Mouse (Mus musculus): Measurements from ENCODE around the gene Evx1. TPM values are rescaled to one million over a fixed set of nuclear protein-coding genes. Genes with fewer than 3 reads are reported as not detected.
A peak's percentile ranks its signal among the peaks of the same experiment; 100 is the strongest.

The Evx1 gene
- polyA plus RNA-seq, 1 experiment: 3.7 TPM

DNA sequence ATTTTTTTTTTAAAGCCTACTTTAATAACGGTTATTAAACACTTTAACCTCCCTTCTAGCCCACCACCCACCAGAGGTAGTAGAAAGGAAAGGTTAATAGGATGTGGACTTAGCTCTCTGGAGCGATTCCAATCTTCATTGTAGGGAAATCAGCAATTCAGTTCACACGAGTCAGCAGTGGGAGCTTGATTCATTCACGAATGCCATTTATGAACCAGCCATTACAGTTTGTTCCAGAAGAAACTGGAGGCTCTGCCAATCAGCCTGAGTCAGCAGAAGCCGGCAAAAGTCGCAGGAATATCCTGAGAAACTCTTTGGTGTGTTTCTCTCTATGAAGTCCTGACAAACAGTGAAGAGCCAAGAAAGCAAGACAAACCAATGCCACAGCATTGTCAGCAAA is 18.7 kb upstream of the Evx1 start:
- DNase-seq (ENCODE audit: low read depth): no peak
- no peak for TF ChIP-seq CTCF (IDR thresholded peaks at IDR 0.05; ENCODE audit: borderline replicate concordance, extremely low read depth, insufficient read depth, insufficient read length)
- no peak for TF ChIP-seq POLR2A (IDR thresholded peaks at IDR 0.05; ENCODE audit: borderline replicate concordance, extremely low read depth, insufficient read depth, insufficient read length, poor library complexity, severe bottlenecking)

DNA sequence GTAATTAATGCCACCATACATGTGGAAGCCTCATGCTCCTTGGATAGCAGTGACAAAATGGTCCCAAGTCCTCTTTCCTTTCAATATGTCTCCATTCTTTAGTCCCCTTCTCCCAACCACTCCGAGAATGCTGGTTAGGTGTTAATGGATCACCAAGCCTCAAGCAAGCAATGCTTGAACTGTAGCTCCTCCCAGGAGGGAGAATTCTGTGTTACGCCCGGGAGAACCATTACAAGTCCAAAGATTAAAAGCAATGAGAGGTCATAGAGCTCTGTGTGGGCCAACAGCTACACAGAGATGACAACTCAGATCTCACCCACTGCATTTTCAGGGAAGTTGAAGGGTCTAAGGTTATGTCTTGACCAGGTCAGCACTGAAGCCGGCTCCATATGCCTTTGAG is 14.8 kb upstream of the Evx1 start:
- no peak for DNase-seq (ENCODE audit: low read depth)
- TF ChIP-seq CTCF (IDR thresholded peaks at IDR 0.05; ENCODE audit: borderline replicate concordance, extremely low read depth, insufficient read depth, insufficient read length): no peak
- no peak for TF ChIP-seq POLR2A (IDR thresholded peaks at IDR 0.05; ENCODE audit: borderline replicate concordance, extremely low read depth, insufficient read depth, insufficient read length, poor library complexity, severe bottlenecking)

DNA sequence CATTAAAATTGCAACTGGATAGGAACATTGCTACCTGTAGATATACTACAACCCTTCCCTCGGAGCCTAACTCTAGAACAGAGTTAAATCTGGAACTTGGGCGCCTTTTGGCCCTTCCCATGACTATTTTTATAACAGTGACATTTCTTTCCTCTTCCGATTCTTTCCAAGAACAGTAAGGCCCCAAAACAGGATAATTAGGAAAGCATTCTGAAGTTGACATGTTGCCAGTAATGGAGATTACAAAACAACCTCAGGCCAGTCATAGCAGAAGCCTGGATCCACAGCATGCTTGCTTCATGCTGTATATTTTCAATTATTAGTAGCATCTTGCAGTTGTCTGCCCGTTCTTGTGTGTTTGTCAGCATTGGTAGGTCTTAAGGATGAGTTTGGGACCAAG is 12.5 kb upstream of the Evx1 start:
- TF ChIP-seq POLR2A (IDR thresholded peaks at IDR 0.05; ENCODE audit: borderline replicate concordance, extremely low read depth, insufficient read depth, insufficient read length, poor library complexity, severe bottlenecking): no peak
- DNase-seq (ENCODE audit: low read depth): no peak

DNA sequence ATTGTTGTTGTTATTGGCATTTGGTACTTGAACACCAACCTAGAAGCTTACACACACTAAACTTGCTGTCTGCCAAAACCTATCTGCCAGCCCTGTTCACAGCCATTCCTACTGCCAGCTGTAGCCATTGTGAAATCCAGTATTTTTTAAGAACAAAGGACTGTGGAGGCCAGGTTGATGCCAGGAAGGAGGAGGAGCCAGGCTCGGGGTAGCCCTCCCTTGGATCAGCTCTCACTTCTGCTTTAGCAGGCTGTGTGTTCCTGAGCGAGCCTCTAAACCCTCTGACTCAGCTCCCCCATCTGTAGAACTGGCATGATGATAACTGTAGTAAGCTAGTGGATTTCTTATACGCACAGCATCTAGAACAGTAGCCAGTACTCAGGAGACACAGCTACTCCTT is 9.9 kb upstream of the Evx1 start:
- peak; percentile 22 for DNase-seq (ENCODE audit: low read depth)
- no peak for TF ChIP-seq CTCF (IDR thresholded peaks at IDR 0.05; ENCODE audit: borderline replicate concordance, extremely low read depth, insufficient read depth, insufficient read length)
- TF ChIP-seq POLR2A (IDR thresholded peaks at IDR 0.05; ENCODE audit: borderline replicate concordance, extremely low read depth, insufficient read depth, insufficient read length, poor library complexity, severe bottlenecking): no peak

DNA sequence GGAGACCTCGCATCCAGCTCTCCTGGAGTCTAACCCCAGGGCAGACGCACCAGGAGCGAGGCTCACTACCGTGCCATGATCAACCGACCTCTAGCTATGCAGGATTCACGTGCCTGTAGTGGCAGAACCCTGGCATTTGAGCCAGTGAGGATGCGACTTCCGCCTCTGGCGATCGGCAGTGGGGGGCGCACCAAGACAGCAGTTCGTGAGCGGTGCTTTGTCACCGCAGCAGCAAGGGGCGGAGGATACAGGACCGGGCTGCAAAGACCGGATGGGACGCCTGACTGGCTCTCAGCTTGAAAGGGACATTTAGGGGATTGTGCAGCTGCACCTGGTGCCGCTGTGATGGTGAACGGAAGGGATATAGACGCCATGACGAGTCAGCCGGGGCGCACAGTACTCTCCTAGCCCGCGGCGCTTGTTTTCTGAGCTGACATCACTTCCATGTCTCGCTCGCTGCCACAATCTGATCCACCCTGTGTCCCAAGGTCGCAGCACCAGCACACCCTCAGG is 7.4 kb upstream of the Evx1 start:
- peak; percentile 70 for TF ChIP-seq CTCF (IDR thresholded peaks at IDR 0.05; ENCODE audit: borderline replicate concordance, extremely low read depth, insufficient read depth, insufficient read length)
- no peak for TF ChIP-seq POLR2A (IDR thresholded peaks at IDR 0.05; ENCODE audit: borderline replicate concordance, extremely low read depth, insufficient read depth, insufficient read length, poor library complexity, severe bottlenecking)

DNA sequence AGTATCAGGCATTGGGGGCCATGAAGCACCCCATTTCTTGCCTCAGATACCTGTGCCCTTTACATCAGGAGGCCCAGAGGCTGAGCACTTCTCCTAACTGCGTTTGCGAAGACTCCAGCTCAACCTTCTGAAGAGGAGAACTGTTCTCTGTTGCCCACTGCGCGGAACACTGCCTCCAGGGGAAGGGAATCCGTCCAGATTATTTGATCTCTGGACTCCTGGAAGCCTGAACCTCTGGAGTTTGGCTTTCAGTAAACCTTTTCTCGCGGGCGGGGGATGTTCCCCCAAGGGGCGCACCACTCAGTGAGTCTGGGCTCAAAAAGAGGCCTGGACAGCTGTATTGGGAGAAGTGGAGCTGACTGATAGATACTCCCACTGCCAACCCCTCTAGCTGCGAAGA is 3.5 kb upstream of the Evx1 start:
- DNase-seq (ENCODE audit: low read depth): no peak
- TF ChIP-seq CTCF (IDR thresholded peaks at IDR 0.05; ENCODE audit: borderline replicate concordance, extremely low read depth, insufficient read depth, insufficient read length) (no peak), POLR2A (IDR thresholded peaks at IDR 0.05; ENCODE audit: borderline replicate concordance, extremely low read depth, insufficient read depth, insufficient read length, poor library complexity, severe bottlenecking) (no peak)

More for the DNA sequence above, 7.4 kb upstream of the Evx1 start:
- peak; percentile 88 for DNase-seq (ENCODE audit: low read depth)

DNA sequence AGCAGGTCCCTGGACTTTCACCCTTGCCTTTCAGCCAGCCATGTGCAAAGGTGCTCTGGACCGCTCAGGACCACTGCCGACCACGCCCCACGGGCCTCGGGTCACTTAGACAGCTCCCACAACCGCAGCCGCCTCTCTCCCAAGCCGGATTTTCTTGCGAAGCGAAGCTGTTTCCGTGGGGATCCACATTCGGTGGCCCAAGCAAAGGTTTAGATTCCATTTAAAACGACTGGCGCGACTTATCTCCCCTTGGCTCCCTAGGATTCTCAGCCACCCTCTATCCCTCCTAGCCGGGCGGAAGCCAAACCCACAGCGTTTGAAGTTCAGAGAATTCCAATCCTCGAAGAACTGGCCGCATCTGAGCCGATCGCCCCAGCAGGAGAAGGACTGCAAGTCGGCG is 2.9 kb upstream of the Evx1 start:
- peak; percentile 43 for DNase-seq (ENCODE audit: low read depth)
- TF ChIP-seq POLR2A (IDR thresholded peaks at IDR 0.05; ENCODE audit: borderline replicate concordance, extremely low read depth, insufficient read depth, insufficient read length, poor library complexity, severe bottlenecking) (no peak), CTCF (IDR thresholded peaks at IDR 0.05; ENCODE audit: borderline replicate concordance, extremely low read depth, insufficient read depth, insufficient read length) (no peak)

DNA sequence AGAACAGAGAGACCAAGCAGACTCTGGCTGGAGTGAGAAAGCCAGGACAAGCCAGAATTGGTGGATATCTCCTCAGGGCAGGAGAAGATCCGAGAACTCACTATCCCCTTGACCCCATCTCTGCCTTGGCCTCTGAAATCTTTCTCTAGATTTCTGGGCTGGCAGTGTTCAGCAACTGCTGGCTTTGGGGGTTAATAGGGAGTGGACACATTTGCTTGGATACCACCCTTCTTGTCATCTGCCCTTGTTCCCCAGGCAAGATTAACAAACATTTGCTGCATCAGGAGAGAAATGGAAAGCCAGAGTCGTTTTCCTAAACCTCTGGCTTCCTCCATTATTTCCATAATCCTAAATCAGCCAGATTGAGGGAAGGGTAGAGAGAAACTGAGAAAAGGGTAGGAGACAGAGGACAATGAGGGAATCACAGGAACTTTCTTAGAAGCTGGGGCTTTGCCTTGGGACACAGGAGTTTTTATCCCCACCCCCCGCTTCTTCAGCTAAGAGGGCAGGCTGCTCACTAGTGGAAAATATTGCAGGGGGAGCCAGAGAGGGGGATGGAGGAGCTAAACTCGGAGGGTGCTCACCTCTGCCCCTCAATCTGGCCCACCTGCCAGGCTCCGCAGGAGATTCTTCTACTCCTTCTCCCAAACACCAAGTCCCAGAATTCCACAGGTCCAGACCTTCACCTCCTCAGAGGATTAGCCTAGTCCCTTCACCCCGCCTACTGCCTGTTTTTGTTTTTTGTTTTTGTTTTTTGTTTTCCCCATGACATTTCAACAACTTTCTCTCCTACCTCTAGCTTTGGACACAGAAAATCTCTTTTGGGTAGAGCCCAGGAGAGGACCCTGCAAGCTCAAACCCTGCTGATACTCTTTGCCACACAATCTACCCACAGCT is 1.4 kb upstream of the Evx1 start:
- TF ChIP-seq POLR2A (IDR thresholded peaks at IDR 0.05; ENCODE audit: borderline replicate concordance, extremely low read depth, insufficient read depth, insufficient read length, poor library complexity, severe bottlenecking): no peak
- no peak for TF ChIP-seq CTCF (IDR thresholded peaks at IDR 0.05; ENCODE audit: borderline replicate concordance, extremely low read depth, insufficient read depth, insufficient read length)
- no peak for DNase-seq (ENCODE audit: low read depth)

DNA sequence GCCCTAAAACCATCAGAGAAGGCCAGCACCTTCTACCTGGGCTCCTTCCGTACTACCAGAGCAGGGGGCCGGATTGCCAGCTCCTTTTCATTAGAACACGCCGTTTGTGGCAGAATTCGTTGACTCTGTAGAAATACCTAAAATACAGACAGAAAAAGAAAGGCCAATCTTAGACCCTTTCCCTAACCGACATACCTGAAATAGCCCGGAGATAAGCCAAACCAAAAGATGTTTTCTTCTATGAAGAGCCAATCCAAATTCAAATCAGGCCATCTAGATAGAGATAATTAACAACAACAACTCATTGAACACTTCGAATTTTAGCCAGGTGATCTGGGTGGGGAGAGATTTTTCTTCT is 761 bp upstream of the Evx1 start:
- TF ChIP-seq POLR2A (IDR thresholded peaks at IDR 0.05; ENCODE audit: borderline replicate concordance, extremely low read depth, insufficient read depth, insufficient read length, poor library complexity, severe bottlenecking) (no peak), CTCF (IDR thresholded peaks at IDR 0.05; ENCODE audit: borderline replicate concordance, extremely low read depth, insufficient read depth, insufficient read length) (no peak)
- peak; percentile 35 for DNase-seq (ENCODE audit: low read depth)

DNA sequence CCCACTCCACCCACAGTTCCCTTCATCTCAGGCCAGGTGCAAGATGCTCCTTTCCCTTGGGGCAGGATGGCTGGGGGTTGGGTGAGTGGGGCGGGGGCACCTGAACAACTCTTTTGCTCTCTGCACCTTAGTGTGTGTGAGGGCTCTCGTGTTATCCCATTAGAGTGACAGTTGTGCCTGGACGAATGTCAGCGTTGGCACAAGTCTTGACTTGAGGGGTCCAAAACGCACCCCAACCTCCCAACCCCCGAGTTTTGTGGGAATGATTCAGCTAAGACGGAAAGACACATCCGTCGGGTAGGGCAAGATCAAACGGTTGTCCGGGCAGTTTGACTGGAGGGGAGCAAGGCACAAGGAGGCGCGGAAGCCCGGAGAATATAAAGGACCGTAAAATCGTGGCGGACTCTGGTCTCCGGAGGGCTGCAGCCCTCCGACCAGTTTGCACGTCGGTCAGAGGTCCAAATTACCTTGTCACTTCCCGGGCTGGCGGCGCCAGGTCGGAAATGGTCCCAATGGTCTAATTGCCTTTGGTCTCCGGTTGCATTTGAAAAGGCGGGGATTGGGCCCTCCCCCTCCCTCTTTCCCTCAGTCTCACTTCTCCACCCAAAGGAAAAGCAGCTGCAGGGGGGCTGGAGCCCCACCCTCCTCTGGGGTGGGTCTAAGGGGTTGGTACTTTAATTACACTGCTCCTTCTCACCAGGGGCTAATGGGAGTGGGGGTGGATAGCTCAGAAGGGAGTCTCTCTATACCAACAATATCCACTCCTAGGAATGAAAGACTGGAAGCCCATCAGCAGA is 1.2 kb downstream of the Evx1 start:
- DNase-seq (ENCODE audit: low read depth): no peak
- no peak for TF ChIP-seq CTCF (IDR thresholded peaks at IDR 0.05; ENCODE audit: borderline replicate concordance, extremely low read depth, insufficient read depth, insufficient read length)
- TF ChIP-seq POLR2A (IDR thresholded peaks at IDR 0.05; ENCODE audit: borderline replicate concordance, extremely low read depth, insufficient read depth, insufficient read length, poor library complexity, severe bottlenecking): no peak
